18 mouse cellular contexts compared by ENCODE assay signal in the genomic region with DNA sequence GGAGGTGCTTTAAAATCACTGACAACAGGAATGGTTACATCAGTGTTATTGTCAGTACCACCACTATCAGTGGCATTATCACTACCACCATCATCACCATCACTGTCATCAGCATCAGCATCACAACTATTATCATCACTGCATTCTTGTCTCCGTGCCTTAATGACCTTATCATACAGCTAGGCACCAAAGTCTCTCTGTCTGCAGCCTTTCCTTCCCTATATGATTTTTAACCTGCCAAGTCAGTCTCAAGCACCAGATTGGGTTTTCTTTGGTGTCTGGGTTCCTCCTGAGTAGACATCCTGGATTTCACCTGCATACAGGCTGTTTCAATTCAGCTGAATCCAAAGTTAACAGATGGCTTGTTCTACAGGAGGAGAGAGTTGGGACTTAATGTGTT.
DNase-seq lines count a peak whose midpoint lies in the region; TF ChIP-seq lines count a peak whose summit lies in the region.
"Had no signal": no experiment of that assay in that cellular context is flagged by ENCODE, and none has a peak within 500 bp of the region (broad histone marks: within the 10 kb centered on the region; RNA-seq: fewer than 3 reads in every experiment).

No protein-coding gene starts in this region.

- peak; percentile 33 for DNase-seq in layer of hippocampus, adult 9-11 months
- DNase-seq in layer of hippocampus, adult 2 months (ENCODE audit: low spot score in 2 of 2): no peak
- DNase-seq in cerebellum, adult 18-20 months: peak; percentile 54 to 65
- DNase-seq in cerebellum, adult 9-11 months: peak; percentile 83
- peak; percentile 20 to 65 for DNase-seq in cerebellum, postnatal 36 days
- DNase-seq in right cerebral cortex, postnatal 10 days (ENCODE audit: low spot score in 2 of 2): no peak
- no peak for DNase-seq in MN1 (ENCODE audit: low spot score)
- DNase-seq in urinary bladder, postnatal 36 days (ENCODE audit: low spot score in 2 of 2): no peak
- DNase-seq: adrenal gland, adult 8-10 months; adrenal gland, postnatal 36 days; gastrocnemius, adult 2 months; kidney, adult 2 months had no signal

- TF ChIP-seq CTCF in layer of hippocampus, adult 2 months (conservative IDR thresholded peaks at IDR 0.05): no peak

- H3K4me3 ChIP-seq in layer of hippocampus, adult 2 months: no peak overlapping the region
- H3K4me3 ChIP-seq: embryonic facial prominence, embryonic 12.5 days; forebrain, embryonic 15.5 days; gastrocnemius, adult 2 months; heart, embryonic 12.5 days; hindbrain, embryonic 10.5 days; intestine, embryonic 15.5 days had no signal

- no peak overlapping the region for H3K27ac ChIP-seq in layer of hippocampus, adult 2 months
- H3K27ac ChIP-seq: embryonic facial prominence, embryonic 12.5 days; forebrain, embryonic 15.5 days; gastrocnemius, adult 2 months; hindbrain, embryonic 10.5 days; hindbrain, embryonic 14.5 days; intestine, embryonic 15.5 days had no signal

Comparison
In these comparisons a context has a peak if more than half of its experiments do, and no peak if none do; other contexts are left out.
1. DNase-seq: peak in layer of hippocampus, adult 9-11 months (single experiment), cerebellum, adult 18-20 months (2 of 2), cerebellum, adult 9-11 months (single experiment) and cerebellum, postnatal 36 days (2 of 2); none in layer of hippocampus, adult 2 months (0 of 2), right cerebral cortex, postnatal 10 days (0 of 2), MN1 (single experiment) and urinary bladder, postnatal 36 days (0 of 2).